Mouse (Mus musculus) hindbrain, postnatal 0 days (tissue): ENCODE measurements at regions not wholly inside any gene's neighbourhood (a gene's known extent, or its start where the extent isn't known, plus 50 kb on each side); places are given as distances from the start of the nearest gene placed in this dataset.
A peak's percentile ranks its signal among the peaks of the same experiment; 100 is the strongest.

Experiments
- ATAC-seq: fragments of 200-750 bp; cut with Nextera tagmentation; 2 replicates; pipeline ENCODE4 v1.8.0; 2017; ENCODE audit warnings: mild to moderate bottlenecking, moderate TSS enrichment, moderate library complexity
- DNase-seq: peaks from one replicate; pipeline ENCODE4 v3.0.0-alpha.2; 2015; ENCODE audit warnings: low spot score
- H3K27ac ChIP-seq: fragments of 300-500 bp; sonication (generic); 2 replicates; pipeline ENCODE4 v1.5.1; 2014; ENCODE audit warnings: mild to moderate bottlenecking
- H3K27me3 ChIP-seq: fragments of 300-500 bp; sonication (generic); 2 replicates; pipeline ENCODE4 v1.6.1; 2014; ENCODE audit warnings: low read length, mixed read lengths; ENCODE audit not compliant: insufficient read depth
- H3K36me3 ChIP-seq: fragments of 300-500 bp; sonication (generic); 2 replicates; pipeline ENCODE4 v1.6.1; 2014; ENCODE audit warnings: low read length, mixed read lengths; ENCODE audit not compliant: insufficient read depth
- H3K4me1 ChIP-seq: fragments of 300-500 bp; sonication (generic); 2 replicates; pipeline ENCODE4 v1.6.1; 2014; ENCODE audit warnings: antibody characterized with exemption, low read length, mixed read lengths; ENCODE audit not compliant: insufficient read depth
- H3K4me2 ChIP-seq: fragments of 300-500 bp; sonication (generic); 2 replicates; pipeline ENCODE4 v1.6.1; 2014; ENCODE audit warnings: low read depth, mild to moderate bottlenecking, low read length, moderate library complexity, mixed read lengths
- H3K4me3 ChIP-seq: fragments of 300-500 bp; sonication (generic); 2 replicates; pipeline ENCODE4 v1.5.1; 2014; ENCODE audit warnings: low read length
- H3K9ac ChIP-seq: fragments of 300-500 bp; sonication (generic); replicated peaks from 2 replicates; pipeline ENCODE4 v1.6.1; 2014; ENCODE audit warnings: mild to moderate bottlenecking, low read length, moderate library complexity, mixed read lengths
- H3K9me3 ChIP-seq: fragments of 300-500 bp; sonication (generic); 2 replicates; pipeline ENCODE4 v1.6.1; 2016; ENCODE audit warnings: low read length, mixed read lengths
- CTCF ChIP-seq: IDR thresholded peaks from 2 replicates; pipeline ENCODE4 v1.5.1; 2016; ENCODE audit warnings: antibody characterized with exemption, control low read depth, low read depth
- WGBS: fragments of 180-500 bp; shearing (Covaris S2); extraction: QIAGEN DNeasy Blood & Tissue Kit; methylation state at CpG from one replicate; pipeline ENCODE4 v1.1.7; 2014; 5-methylcytosine and 5-hydroxymethylcytosine counted together

GRCm38 (mm10) chr4:131671784-131672515 is 166.1 kb downstream of the Ptpru start:
- no peak overlapping the region for H3K27ac ChIP-seq
- 63% methylated on average over 9 of the region's 11 CpGs for WGBS
- ATAC-seq, result no peak
- no peaks in the 10 kb centered on the region for H3K36me3 ChIP-seq
- no peak overlapping the region for H3K4me3 ChIP-seq
- H3K9ac ChIP-seq, result no peak overlapping the region
- no peaks in the 10 kb centered on the region for H3K27me3 ChIP-seq
- no peak for TF ChIP-seq CTCF
- H3K4me1 ChIP-seq, result no peaks in the 10 kb centered on the region
- no peaks in the 10 kb centered on the region for H3K9me3 ChIP-seq
- DNase-seq, result no peak
- no peak overlapping the region for H3K4me2 ChIP-seq

- Histone ChIP-seq H3K9ac (no peak overlapping the region), H3K36me3 (no peaks in the 10 kb centered on the region), H3K9me3 (no peaks in the 10 kb centered on the region), H3K4me1 (no peaks in the 10 kb centered on the region), H3K27ac (no peak overlapping the region), H3K4me3 (no peak overlapping the region), H3K4me2 (no peak overlapping the region), H3K27me3 (no peaks in the 10 kb centered on the region)
- DNase-seq (no peak), ATAC-seq (no peak)
- 82% methylated on average over 7 of the region's 7 CpGs for WGBS
- TF ChIP-seq CTCF, result no peak
These were observed 160.1 kb downstream of the Ptpru start for GRCm38 (mm10) chr4:131677966-131678365.

GRCm38 (mm10) chr4:131683176-131683575 is 154.9 kb downstream of the Ptpru start:
- Histone ChIP-seq H3K36me3 (no peaks in the 10 kb centered on the region), H3K27ac (no peak overlapping the region), H3K4me2 (no peak overlapping the region), H3K27me3 (no peaks in the 10 kb centered on the region), H3K9me3 (no peaks in the 10 kb centered on the region), H3K4me1 (no peaks in the 10 kb centered on the region), H3K4me3 (no peak overlapping the region), H3K9ac (no peak overlapping the region)
- ATAC-seq, result no peak
- no peak for TF ChIP-seq CTCF
- 50% methylated on average over 7 of the region's 7 CpGs for WGBS
- no peak for DNase-seq

- no peak for ATAC-seq
- no peaks in the 10 kb centered on the region for H3K27me3 ChIP-seq
These were observed 152.5 kb downstream of the Ptpru start for GRCm38 (mm10) chr4:131685544-131685943.

GRCm38 (mm10) chr4:131694232-131694631 is 143.9 kb downstream of the Ptpru start:
- DNase-seq, result peak; percentile 81
- TF ChIP-seq CTCF, result peak; percentile 82

More at GRCm38 (mm10) chr4:131685544-131685943, 152.5 kb downstream of the Ptpru start:
- Histone ChIP-seq H3K4me3 (no peak overlapping the region), H3K9ac (no peak overlapping the region), H3K9me3 (no peaks in the 10 kb centered on the region), H3K27ac (no peak overlapping the region), H3K4me1 (no peaks in the 10 kb centered on the region), H3K36me3 (no peaks in the 10 kb centered on the region), H3K4me2 (no peak overlapping the region)
- DNase-seq, result no peak
- TF ChIP-seq CTCF, result no peak
- WGBS, result 92% methylated on average over 4 of the region's 4 CpGs

GRCm38 (mm10) chr4:131695941-131696912 is 141.9 kb downstream of the Ptpru start:
- no peaks in the 10 kb centered on the region for H3K9me3 ChIP-seq
- no peak overlapping the region for H3K4me3 ChIP-seq
- no peak for TF ChIP-seq CTCF
- DNase-seq, result no peak
- no peak overlapping the region for H3K4me2 ChIP-seq
- WGBS, result 83% methylated on average over 26 of the region's 26 CpGs
- H3K27ac ChIP-seq, result no peak overlapping the region
- H3K36me3 ChIP-seq, result no peaks in the 10 kb centered on the region
- ATAC-seq, result no peak
- no peaks in the 10 kb centered on the region for H3K27me3 ChIP-seq
- H3K4me1 ChIP-seq, result no peaks in the 10 kb centered on the region
- H3K9ac ChIP-seq, result no peak overlapping the region

More at GRCm38 (mm10) chr4:131694232-131694631, 143.9 kb downstream of the Ptpru start:
- ATAC-seq, result peak; percentile 45; the same call in 1 of the 2 replicates
- no peak overlapping the region for H3K27ac ChIP-seq
- no peak overlapping the region for H3K9ac ChIP-seq
- no peaks in the 10 kb centered on the region for H3K9me3 ChIP-seq
- no peaks in the 10 kb centered on the region for H3K4me1 ChIP-seq
- no peak overlapping the region for H3K4me2 ChIP-seq
- H3K4me3 ChIP-seq, result no peak overlapping the region
- no peaks in the 10 kb centered on the region for H3K27me3 ChIP-seq
- 13% methylated on average over 5 of the region's 5 CpGs for WGBS
- H3K36me3 ChIP-seq, result no peaks in the 10 kb centered on the region
